Mouse (Mus musculus) lung, postnatal 0 days (tissue): ENCODE data around the gene Plscr4. TPM values are rescaled to one million over a fixed set of nuclear protein-coding genes. Genes with fewer than 3 reads are reported as not detected.

ENCODE experiments used
- ATAC-seq: fragments of 200-750 bp; cut with Nextera tagmentation; 2 replicates; pipeline ENCODE4 v1.8.0; 2017; ENCODE audit warnings: moderate library complexity
- DNase-seq: peaks from one replicate; pipeline ENCODE4 v3.0.0-alpha.2; 2016; ENCODE audit warnings: low spot score
- H3K27ac ChIP-seq: fragments of 300-500 bp; sonication (generic); 2 replicates; pipeline ENCODE4 v1.5.1; 2014; ENCODE audit warnings: antibody characterized with exemption, mild to moderate bottlenecking, low read length, mixed read lengths
- H3K27me3 ChIP-seq: fragments of 300-500 bp; sonication (generic); replicated peaks from 2 replicates; pipeline ENCODE4 v1.6.1; 2014; ENCODE audit warnings: low read length, mixed read lengths; ENCODE audit not compliant: insufficient read depth
- H3K36me3 ChIP-seq: fragments of 300-500 bp; sonication (generic); 2 replicates; pipeline ENCODE4 v1.6.1; 2014; ENCODE audit warnings: low read length, mixed read lengths; ENCODE audit not compliant: insufficient read depth
- H3K4me1 ChIP-seq: fragments of 300-500 bp; sonication (generic); 2 replicates; pipeline ENCODE4 v1.6.1; 2014; ENCODE audit warnings: antibody characterized with exemption, low read depth, low read length, mixed read lengths; ENCODE audit not compliant: insufficient read depth
- H3K4me2 ChIP-seq: fragments of 300-500 bp; sonication (generic); replicated peaks from 2 replicates; pipeline ENCODE4 v1.6.1; 2014; ENCODE audit warnings: low read depth, mild to moderate bottlenecking, low read length, moderate library complexity, mixed read lengths
- H3K4me3 ChIP-seq: fragments of 300-500 bp; sonication (generic); 2 replicates; pipeline ENCODE4 v1.5.1; 2014; ENCODE audit warnings: low read depth, low read length
- H3K9ac ChIP-seq: fragments of 300-500 bp; sonication (generic); replicated peaks from 2 replicates; pipeline ENCODE4 v1.6.1; 2014; ENCODE audit warnings: low read depth, mild to moderate bottlenecking
- H3K9me3 ChIP-seq: fragments of 300-500 bp; sonication (generic); 2 replicates; pipeline ENCODE4 v1.6.1; 2016; ENCODE audit warnings: low read length, mixed read lengths
- CTCF ChIP-seq: IDR thresholded peaks from 2 replicates; pipeline ENCODE4 v1.5.1; 2016; ENCODE audit warnings: antibody characterized with exemption, mild to moderate bottlenecking
- EP300 ChIP-seq: IDR thresholded peaks from 2 replicates; pipeline ENCODE4 v1.6.1; 2016; ENCODE audit warnings: antibody characterized with exemption, mild to moderate bottlenecking, control low read depth
- WGBS: fragments of 180-500 bp; shearing (Covaris S2); extraction: QIAGEN DNeasy Blood & Tissue Kit; methylation state at CpG from one replicate; pipeline ENCODE4 v1.1.7; 2014; 5-methylcytosine and 5-hydroxymethylcytosine counted together
- polyA plus RNA-seq: library from polyadenylated mRNA; unstranded; fragments of >200 nt; fragmentation: Nextera tagmentation; extraction: Ambion mirVana; gene quantifications from 2 replicates; pipeline ENCODE4 v1.2.1, GENCODE M21; 2015

Gene Plscr4
- polyA plus RNA-seq, 1 experiment from 2014 or later: 23.3 TPM

DNA sequence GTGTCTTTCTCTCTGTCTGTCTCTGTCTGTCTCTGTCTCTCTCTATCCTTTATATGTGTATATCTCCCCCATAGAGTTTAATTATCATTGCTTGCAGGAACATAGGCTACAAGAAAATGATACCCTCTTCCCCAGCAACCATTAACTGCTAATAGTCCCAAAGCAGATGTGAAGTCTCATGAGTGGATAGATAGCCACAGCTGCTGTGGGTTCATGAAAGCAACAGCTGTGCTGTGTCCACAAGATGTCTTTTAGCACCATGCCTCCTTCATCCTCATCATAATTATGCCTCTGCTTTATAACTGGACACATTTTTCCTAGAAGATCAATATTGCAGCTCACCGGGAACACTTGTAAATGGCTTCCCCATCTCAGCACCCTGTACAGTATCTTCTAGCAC is 17.1 kb downstream of the Plscr4 start:
- DNase-seq (no peak), ATAC-seq (no peak)
- no peaks in the 10 kb centered on the region for H3K4me1 ChIP-seq
- WGBS: 74% methylated on average over 1 of the region's 1 CpGs
- no peaks in the 10 kb centered on the region for H3K9me3 ChIP-seq
- H3K27ac ChIP-seq: no peak overlapping the region
- H3K36me3 ChIP-seq: no peaks in the 10 kb centered on the region
- no peak overlapping the region for H3K4me3 ChIP-seq
- no peak overlapping the region for H3K9ac ChIP-seq
- no peak overlapping the region for H3K4me2 ChIP-seq
- H3K27me3 ChIP-seq: no peaks in the 10 kb centered on the region
- TF ChIP-seq CTCF (no peak), EP300 (no peak)

DNA sequence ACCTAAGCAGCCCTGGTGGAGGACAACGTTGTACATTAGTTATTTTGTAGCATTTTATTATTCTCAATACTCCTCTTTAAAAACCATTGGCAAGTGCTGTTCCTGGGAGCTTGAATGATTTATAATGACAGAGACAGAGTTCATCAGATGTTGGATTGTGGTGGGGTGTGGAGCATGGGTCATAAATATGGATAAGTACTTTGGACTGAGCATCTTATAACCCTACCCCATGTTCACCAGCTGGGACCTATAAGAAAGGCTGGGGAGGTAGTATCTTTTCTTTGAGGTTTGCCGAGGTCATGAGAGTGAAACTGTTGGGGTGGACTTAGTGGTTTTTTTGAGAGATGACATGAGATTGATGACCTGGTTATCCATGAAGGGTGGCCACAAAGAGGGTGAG is 24.5 kb downstream of the Plscr4 start:
- TF ChIP-seq EP300 (no peak), CTCF (no peak)
- DNase-seq: no peak
- WGBS: 77% methylated on average over 2 of the region's 2 CpGs
- Histone ChIP-seq H3K9me3 (no peaks in the 10 kb centered on the region), H3K27me3 (no peaks in the 10 kb centered on the region), H3K27ac (no peak overlapping the region), H3K4me3 (no peak overlapping the region), H3K4me1 (no peaks in the 10 kb centered on the region), H3K4me2 (no peak overlapping the region), H3K9ac (no peak overlapping the region), H3K36me3 (no peaks in the 10 kb centered on the region)
- ATAC-seq: no peak

DNA sequence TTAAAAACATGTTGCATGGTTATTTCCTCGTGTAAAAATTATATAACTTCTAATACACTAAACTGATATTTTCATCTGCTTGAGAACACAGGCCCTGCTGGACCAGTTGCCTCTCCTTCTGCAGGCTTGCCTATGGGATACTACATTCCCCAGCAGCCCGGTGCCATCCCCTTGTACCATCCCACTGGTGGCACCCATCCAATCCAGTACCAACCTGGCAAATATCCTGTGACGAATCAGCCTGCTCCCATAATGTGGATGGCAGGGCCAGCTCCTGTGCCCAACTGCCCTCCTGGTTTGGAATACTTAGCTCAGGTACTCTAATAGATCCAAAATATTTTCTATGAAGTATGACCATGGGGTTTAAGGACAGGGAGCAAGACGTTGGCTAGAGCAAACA is 25.4 kb downstream of the Plscr4 start:
- H3K27me3 ChIP-seq: no peaks in the 10 kb centered on the region
- H3K4me1 ChIP-seq: no peaks in the 10 kb centered on the region
- no peak overlapping the region for H3K27ac ChIP-seq
- H3K9ac ChIP-seq: no peak overlapping the region
- no peak overlapping the region for H3K4me3 ChIP-seq
- DNase-seq: no peak
- H3K36me3 ChIP-seq: no peaks in the 10 kb centered on the region
- no peak for TF ChIP-seq CTCF
- no peak for TF ChIP-seq EP300
- no peaks in the 10 kb centered on the region for H3K9me3 ChIP-seq
- ATAC-seq: no peak
- no peak overlapping the region for H3K4me2 ChIP-seq
- WGBS: 84% methylated on average over 4 of the region's 4 CpGs

DNA sequence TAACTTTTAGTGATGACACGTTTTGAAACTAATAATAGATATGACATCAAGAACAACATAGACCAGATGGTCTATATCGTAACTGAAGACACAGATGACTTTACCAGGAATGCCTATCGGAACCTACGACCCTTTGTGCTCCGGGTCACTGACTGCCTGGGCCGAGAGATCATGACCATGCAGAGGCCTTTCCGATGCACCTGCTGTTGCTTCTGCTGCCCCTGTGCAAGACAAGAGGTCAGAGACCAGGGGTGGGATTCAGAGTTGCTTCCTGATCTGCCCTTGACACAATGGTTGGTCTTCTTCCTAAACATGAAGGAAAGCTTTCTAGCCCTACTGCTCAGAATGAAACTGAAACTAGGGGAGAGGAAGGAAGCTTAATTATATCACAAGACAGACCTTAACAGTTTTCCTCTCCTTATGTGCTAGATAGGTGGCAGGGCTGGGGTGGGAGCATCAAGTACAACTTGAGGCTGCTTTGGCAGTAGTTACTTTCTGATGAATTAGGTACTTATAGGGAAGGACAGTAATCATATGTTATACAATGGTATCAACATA is 27.6 kb downstream of the Plscr4 start:
- 80% methylated on average over 7 of the region's 7 CpGs for WGBS
- TF ChIP-seq EP300: no peak
- TF ChIP-seq CTCF: no peak
- H3K9ac ChIP-seq: no peak overlapping the region
- no peaks in the 10 kb centered on the region for H3K4me1 ChIP-seq
- H3K27me3 ChIP-seq: no peaks in the 10 kb centered on the region
- H3K9me3 ChIP-seq: no peaks in the 10 kb centered on the region
- no peak overlapping the region for H3K4me3 ChIP-seq
- H3K36me3 ChIP-seq: no peaks in the 10 kb centered on the region
- no peak overlapping the region for H3K4me2 ChIP-seq
- H3K27ac ChIP-seq: no peak overlapping the region
- ATAC-seq (no peak), DNase-seq (no peak)

DNA sequence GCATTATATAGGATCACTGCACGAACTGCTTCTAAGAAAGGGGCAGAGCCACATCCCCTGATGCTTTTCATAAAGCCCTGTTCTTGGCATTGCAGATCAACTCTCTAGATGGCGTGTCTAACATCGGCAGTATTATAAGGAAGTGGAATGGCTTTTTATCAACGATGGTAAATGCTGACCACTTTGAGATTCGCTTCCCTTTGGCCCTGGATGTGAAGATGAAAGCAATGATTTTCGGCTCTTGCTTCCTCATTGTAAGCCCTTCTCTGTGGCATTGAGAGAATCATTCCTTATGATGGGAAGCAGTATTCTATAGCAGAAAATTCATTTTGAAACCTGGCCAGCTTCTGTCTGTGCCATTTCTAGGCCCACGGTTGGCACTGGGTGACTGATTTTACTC is 32.7 kb downstream of the Plscr4 start:
- no peaks in the 10 kb centered on the region for H3K27me3 ChIP-seq
- no peak overlapping the region for H3K4me2 ChIP-seq
- H3K27ac ChIP-seq: no peak overlapping the region
- DNase-seq (no peak), ATAC-seq (no peak)
- TF ChIP-seq EP300: no peak
- TF ChIP-seq CTCF: no peak
- WGBS: 82% methylated on average over 7 of the region's 7 CpGs
- no peaks in the 10 kb centered on the region for H3K9me3 ChIP-seq
- no peak overlapping the region for H3K4me3 ChIP-seq
- no peaks in the 10 kb centered on the region for H3K4me1 ChIP-seq
- no peaks in the 10 kb centered on the region for H3K36me3 ChIP-seq
- H3K9ac ChIP-seq: no peak overlapping the region

DNA sequence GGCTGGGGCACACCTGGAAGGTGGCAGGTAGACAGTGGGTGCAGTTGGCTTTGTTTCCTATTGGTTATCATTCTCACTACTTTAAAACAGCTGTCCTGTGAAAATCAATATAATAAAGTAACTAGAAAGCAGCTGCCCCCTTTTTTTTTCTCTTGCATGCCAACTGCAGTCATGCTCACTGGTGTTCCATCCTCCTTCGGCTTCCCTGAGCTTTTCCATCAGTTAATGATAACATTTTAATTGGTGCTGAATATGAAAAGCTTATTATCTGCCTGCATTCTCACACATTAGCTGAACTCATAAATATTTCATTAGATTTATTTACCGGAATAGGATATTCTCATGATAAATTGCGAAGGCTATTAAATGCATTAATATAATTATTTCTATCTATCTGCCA is 33.1 kb downstream of the Plscr4 start:
- Histone ChIP-seq H3K9ac (no peak overlapping the region), H3K9me3 (no peaks in the 10 kb centered on the region), H3K36me3 (no peaks in the 10 kb centered on the region), H3K4me3 (no peak overlapping the region), H3K27ac (no peak overlapping the region), H3K4me2 (no peak overlapping the region), H3K27me3 (no peaks in the 10 kb centered on the region), H3K4me1 (no peaks in the 10 kb centered on the region)
- DNase-seq (no peak), ATAC-seq (no peak)
- TF ChIP-seq CTCF (no peak), EP300 (no peak)
- WGBS: 89% methylated on average over 3 of the region's 3 CpGs

DNA sequence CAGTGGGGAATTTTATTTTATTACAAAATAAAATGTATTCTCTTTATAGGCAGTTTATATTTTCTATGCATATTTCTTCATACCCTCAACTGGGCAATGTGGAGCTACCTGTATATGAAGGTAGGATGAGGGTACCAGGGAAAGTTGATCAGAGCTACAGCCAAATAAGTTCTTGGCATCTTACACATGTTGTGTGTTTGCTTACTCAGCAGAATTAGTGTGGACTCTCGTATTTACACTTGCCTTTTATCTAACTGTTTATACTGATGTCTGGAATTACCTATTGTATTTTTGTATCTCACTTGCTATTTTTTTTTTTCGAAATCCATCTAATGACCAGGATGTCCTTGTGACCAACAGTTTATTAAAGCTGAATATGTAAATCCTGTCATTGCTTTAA is 34.1 kb downstream of the Plscr4 start:
- ATAC-seq (no peak), DNase-seq (no peak)
- Histone ChIP-seq H3K4me2 (no peak overlapping the region), H3K27me3 (no peaks in the 10 kb centered on the region), H3K27ac (no peak overlapping the region), H3K9ac (no peak overlapping the region), H3K36me3 (no peaks in the 10 kb centered on the region), H3K4me1 (no peaks in the 10 kb centered on the region), H3K9me3 (no peaks in the 10 kb centered on the region), H3K4me3 (no peak overlapping the region)
- TF ChIP-seq CTCF (no peak), EP300 (no peak)
- 71% methylated on average over 2 of the region's 2 CpGs for WGBS
